Mouse (Mus musculus): ENCODE measurements around the gene H1fx.

H1fx gene

GRCm38 (mm10) chr6:87981030-87981485 is 379 bp downstream of the H1fx start:
- DNase-seq (ENCODE audit: low read depth, low spot score), result peak; percentile 47

GRCm38 (mm10) chr6:87980374-87981029 is 935 bp downstream of the H1fx start:
- DNase-seq (ENCODE audit: low read depth, low spot score), result peak; percentile 86

GRCm38 (mm10) chr6:87979728-87980127 is 1.7 kb downstream of the H1fx start:
- DNase-seq (ENCODE audit: low read depth, low spot score), result no peak

- no peak for DNase-seq (ENCODE audit: low read depth, low spot score)
Measured at GRCm38 (mm10) chr6:87970041-87970440, 11.4 kb downstream of the H1fx start.

GRCm38 (mm10) chr6:87962457-87962856 is 19.0 kb downstream of the H1fx start:
- DNase-seq (ENCODE audit: low read depth, low spot score), result peak; percentile 38

GRCm38 (mm10) chr6:87942179-87942578 is 39.3 kb downstream of the H1fx start:
- no peak for DNase-seq (ENCODE audit: low read depth, low spot score)

- no peak for DNase-seq (ENCODE audit: low read depth, low spot score)
Measured at GRCm38 (mm10) chr6:87938941-87939340, 42.5 kb downstream of the H1fx start.

- peak; percentile 83 for DNase-seq (ENCODE audit: low read depth, low spot score)
Measured at GRCm38 (mm10) chr6:87937178-87937788, 44.2 kb downstream of the H1fx start.

GRCm38 (mm10) chr6:87935037-87935436 is 46.4 kb downstream of the H1fx start:
- no peak for DNase-seq (ENCODE audit: low read depth, low spot score)

Data from ES-CJ7 (cell line).